ENCODE assay signal across 9 mouse cellular contexts in the genomic region with DNA sequence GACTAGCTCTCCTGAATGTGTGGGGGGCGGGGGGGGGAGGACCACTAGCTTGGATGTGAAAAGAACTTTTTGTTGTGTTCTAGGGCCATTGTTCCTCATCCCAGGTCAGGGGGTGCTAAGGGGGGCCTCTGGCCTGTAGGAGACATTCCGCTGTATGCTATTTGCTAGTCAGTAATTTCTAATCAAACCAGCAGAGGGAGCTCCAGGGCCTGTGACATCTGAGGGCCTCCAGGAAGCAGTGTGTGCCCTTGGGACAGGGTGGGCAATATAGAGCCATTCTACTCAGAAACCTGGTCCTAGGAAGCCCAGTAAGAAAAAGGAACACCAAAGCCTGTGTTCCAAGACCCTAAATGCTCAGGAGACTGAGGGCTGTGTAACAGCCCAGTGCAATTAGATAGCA.
DNase-seq lines count a peak whose midpoint lies in the region; ATAC-seq lines count a peak whose summit lies in the region.
"Had no signal": no experiment of that assay in that cellular context is flagged by ENCODE, and none has a peak within 500 bp of the region (broad histone marks: within the 10 kb centered on the region; RNA-seq: fewer than 3 reads in every experiment).

No protein-coding gene starts in this region.

- H3K27ac ChIP-seq in neural tube, embryonic 15.5 days (replicated peaks), result no peak overlapping the region
- no peak overlapping the region for H3K27ac ChIP-seq in neural tube, embryonic 13.5 days (replicated peaks)

- WGBS in neural tube, embryonic 15.5 days, result 39% methylated on average over 2 of the region's 2 CpGs
- 17% methylated on average over 2 of the region's 2 CpGs for WGBS in neural tube, embryonic 13.5 days

- no peak overlapping the region for H3K4me3 ChIP-seq in neural tube, embryonic 15.5 days (replicated peaks)
- no peak overlapping the region for H3K4me3 ChIP-seq in neural tube, embryonic 13.5 days
- H3K4me3 ChIP-seq: myocyte had no signal

- H3K4me2 ChIP-seq in neural tube, embryonic 15.5 days, result no peak overlapping the region
- H3K4me2 ChIP-seq in neural tube, embryonic 13.5 days, result no peak overlapping the region

- no peaks in the 10 kb centered on the region for H3K9me3 ChIP-seq in neural tube, embryonic 15.5 days (replicated peaks)
- H3K9me3 ChIP-seq in neural tube, embryonic 13.5 days, result no peaks in the 10 kb centered on the region

- intact Hi-C loops in left cerebral cortex, postnatal 10 days (cut with DNase I), result loop anchor here (1.0 to 5.0 kb wide), 3 partner anchors 156 to 226 kb away; no protein-coding TSS in a partner anchor

- peaks cover 4% of the 10 kb centered on the region; the same call in 1 of the 2 replicates for H3K27me3 ChIP-seq in neural tube, embryonic 15.5 days (replicated peaks)
- peaks cover 37% of the 10 kb centered on the region for H3K27me3 ChIP-seq in neural tube, embryonic 13.5 days

- H3K9ac ChIP-seq in neural tube, embryonic 15.5 days (replicated peaks), result no peak overlapping the region
- no peak overlapping the region for H3K9ac ChIP-seq in neural tube, embryonic 13.5 days

- no peak for ATAC-seq in neural tube, embryonic 15.5 days (ENCODE audit: low FRiP score)
- peak; percentile 84 for ATAC-seq in granulocyte monocyte progenitor cell, adult 5-6 weeks (replicated peaks; ENCODE audit: poor library complexity, severe bottlenecking)
- 0 out of 2 replicates have a peak, but pooled peaks have one; percentile 32 for ATAC-seq in neural tube, embryonic 13.5 days (ENCODE audit: low read depth)

- peaks cover 3% of the 10 kb centered on the region; the same call in 1 of the 2 replicates for H3K4me1 ChIP-seq in neural tube, embryonic 15.5 days
- peaks cover 5% of the 10 kb centered on the region; the same call in 1 of the 2 replicates for H3K4me1 ChIP-seq in neural tube, embryonic 13.5 days (replicated peaks)

- DNase-seq in neural tube, embryonic 10.5 days (ENCODE audit: extremely low spot score, low spot score), result peak; percentile 60
- peak; percentile 41 for DNase-seq in T-cell, adult 2 months (ENCODE audit: low spot score)
- DNase-seq in cerebellum, postnatal 36 days, result peak; percentile 19 to 53
- peak; percentile 18 to 41 for DNase-seq in left cerebral cortex, postnatal 10 days (ENCODE audit: extremely low spot score in 1 of 2, low spot score in 2 of 2)
- DNase-seq in yolk sac, embryonic 10.5 days (ENCODE audit: low spot score), result peak; percentile 35

- H3K36me3 ChIP-seq in neural tube, embryonic 15.5 days, result no peaks in the 10 kb centered on the region
- H3K36me3 ChIP-seq in neural tube, embryonic 13.5 days, result no peaks in the 10 kb centered on the region
